Mouse (Mus musculus): ENCODE measurements around the gene Rara.

Gene Rara

GRCm38 (mm10) chr11:98937914-98938694 lies 10.5 kb downstream of the Rara start:
- ATAC-seq (ENCODE audit: low TSS enrichment): no peak

GRCm38 (mm10) chr11:98938701-98939083 lies 11.1 kb downstream of the Rara start:
- no peak for ATAC-seq (ENCODE audit: low TSS enrichment)

DNA sequence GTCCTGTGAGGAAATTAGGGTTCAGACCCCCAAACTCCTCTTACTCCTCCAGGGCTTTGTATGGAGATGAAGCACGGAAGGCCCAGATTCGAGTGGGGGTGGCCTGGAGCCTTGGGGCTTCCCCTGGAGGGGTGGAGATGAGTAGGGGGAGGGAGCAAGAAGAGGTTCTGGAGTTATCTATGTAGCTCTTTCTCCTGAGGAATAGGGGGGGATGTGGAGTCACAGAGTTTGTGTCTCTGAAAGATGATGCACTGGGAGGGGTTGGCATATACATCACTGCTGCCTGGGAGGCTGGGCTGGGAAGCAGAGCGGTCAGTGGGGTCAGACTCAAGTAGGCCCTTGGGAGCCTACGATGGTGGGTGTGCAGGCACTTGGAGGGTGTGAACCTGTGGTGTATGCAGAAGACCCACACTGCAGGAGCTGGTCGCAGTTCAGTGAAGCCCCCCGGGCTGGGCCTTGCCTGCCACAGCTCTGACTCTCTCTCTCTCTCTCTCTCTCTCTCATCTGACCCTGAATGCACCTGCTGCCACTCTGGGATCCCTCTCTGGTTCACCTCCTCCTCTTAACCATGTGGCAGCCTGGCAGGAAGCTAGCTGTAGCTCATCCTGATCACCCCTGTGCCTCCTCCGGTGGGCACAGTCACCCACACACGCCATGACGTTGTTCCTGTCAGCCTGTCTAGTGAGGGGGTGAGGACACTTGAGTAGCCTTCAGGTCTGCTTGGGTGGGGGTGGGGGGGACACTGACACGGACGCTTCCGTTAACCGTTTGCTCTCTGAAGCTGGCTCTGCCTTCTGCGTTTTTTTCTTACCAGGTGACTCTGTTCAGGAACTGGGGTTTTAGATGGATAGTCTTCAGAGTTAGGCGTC lies 11.7 kb downstream of the Rara start:
- ATAC-seq (ENCODE audit: low TSS enrichment): no peak

DNA sequence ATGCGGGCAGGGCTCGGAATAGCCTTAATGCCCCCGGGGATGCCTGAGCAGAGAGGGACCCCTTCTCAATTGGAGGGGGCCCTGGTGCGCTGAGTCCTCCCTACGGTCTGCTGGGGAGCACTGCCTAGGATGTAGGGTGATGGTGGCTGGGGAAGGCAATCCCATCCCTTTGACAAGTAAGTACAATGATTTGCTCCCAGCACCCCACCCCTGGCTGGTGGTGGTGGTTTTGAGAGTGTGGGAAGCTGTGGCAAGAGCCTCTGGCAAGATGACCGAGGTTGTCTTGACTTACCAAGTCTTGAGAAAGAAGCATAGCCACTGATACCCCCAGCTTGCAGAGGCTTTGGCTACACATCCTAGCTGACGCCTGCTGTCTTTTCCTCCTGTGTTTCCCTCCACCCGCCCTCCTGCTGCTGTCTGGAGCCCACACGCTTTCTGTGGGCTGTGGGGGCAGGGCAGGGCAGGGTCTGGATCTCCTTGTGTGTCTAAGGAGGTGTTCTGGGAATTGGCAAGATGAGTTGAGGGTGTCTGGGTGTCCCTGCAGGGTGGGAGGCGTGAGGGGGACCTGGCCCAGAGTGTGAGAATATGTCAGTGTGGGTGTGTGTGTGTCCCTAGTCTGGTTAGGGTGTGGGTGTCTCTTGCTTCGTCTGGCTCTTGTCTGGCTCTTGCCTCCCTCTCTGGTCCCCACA lies 12.5 kb downstream of the Rara start:
- ATAC-seq (ENCODE audit: low TSS enrichment): peak; percentile 28; the same call in 1 of the 2 replicates

DNA sequence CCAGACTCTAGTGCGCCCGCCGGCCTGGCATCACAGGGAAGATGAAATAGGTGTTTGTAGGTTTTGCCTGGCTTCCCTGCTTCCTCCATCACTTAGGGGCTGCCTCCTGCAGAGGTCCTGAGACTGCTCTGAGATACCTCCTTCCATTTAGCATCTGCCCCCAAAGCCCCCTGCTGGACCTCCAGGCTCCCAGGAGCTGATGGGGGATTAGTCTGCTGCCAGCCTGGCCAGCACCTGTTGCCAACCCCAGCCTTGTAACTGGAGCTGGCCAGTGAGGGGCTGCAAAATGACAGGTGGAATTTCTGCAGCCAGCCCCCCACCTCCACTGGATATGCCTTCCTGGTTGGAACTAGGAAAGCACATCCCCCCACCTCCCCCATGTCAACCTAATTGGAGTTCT lies 13.2 kb downstream of the Rara start:
- ATAC-seq (ENCODE audit: low TSS enrichment): no peak

GRCm38 (mm10) chr11:98941341-98941825 lies 13.8 kb downstream of the Rara start:
- ATAC-seq (ENCODE audit: low TSS enrichment): no peak; the same call in 1 of the 2 replicates

- 0 out of 2 replicates have a peak, but pooled peaks have one; percentile 17 for ATAC-seq (ENCODE audit: low TSS enrichment)
Observed at GRCm38 (mm10) chr11:98941826-98942550, 14.4 kb downstream of the Rara start.

- ATAC-seq (ENCODE audit: low TSS enrichment): 0 out of 2 replicates have a peak, but pooled peaks have one; percentile 14
Observed at GRCm38 (mm10) chr11:98942555-98942922, 14.9 kb downstream of the Rara start.

DNA sequence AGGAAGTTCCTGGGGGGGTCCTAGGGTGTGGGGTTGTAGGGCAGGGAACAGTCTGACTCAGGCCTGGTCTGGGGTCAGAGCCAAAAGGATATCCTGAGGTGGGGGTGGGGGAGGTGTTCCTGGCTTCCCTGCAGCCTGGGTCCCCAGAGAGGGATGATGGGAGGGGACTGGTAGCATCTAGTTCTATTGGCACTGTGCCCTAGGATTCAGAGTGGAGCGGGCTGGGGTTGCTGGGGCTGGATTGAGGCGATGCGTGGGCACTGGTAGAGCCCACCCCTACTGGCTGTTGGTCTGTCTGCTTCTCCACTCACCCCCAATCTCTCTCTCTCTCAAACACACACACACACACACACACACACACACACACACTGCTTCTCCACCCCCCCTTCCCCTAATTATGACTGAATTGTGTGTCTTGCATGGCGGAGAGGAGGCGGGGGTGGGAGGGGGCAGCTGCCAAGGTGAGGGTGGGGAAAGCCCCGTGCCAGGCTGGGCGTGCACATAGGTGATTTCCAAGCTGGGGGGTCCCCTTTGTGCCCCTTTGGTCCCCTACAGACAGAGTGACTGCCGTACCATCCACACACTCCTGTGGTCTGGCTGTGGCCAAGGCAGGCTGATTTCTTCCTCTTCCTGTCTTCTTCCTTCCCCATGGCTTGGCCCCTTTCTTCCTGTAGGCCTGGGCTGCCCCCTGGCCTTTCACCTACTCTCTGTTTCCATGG lies 15.5 kb downstream of the Rara start:
- ATAC-seq (ENCODE audit: low TSS enrichment): no peak

DNA sequence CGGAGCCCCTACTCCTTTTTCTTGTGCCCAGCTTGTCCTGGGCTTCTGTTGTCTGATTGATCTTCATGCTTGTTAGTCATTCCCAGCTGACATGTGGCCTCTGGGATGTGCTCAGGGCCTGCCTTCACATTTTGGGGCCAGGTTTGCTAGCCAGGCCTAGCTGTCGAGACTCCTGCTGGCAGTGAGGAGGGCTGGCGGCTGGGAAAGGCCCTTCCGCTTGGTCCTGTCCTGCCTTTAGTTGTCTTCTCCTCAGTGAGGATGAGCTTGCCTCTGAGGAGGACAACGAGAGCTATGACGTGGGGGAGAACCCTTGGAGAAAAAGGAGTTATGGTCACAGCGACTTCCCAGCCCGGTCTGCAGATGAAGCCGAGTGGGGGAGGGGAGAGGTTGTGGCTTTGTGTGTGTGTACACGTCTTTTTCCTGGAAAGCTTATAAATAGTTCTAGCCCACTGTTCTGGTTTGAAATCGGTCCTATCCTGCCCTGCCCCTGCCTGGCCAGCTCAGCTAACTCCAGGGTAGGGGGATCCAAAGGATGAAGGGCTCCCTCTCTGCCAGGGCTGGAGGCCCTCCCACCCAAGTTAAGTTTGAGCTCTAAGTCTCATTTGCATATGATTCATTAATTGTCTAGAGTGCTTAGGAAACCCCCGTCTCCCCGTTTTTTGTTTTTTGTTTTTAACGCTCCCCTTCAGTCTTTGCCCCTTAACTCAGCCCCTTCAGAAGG lies 16.3 kb downstream of the Rara start:
- ATAC-seq (ENCODE audit: low TSS enrichment): no peak

GRCm38 (mm10) chr11:98944897-98945604 lies 17.4 kb downstream of the Rara start:
- no peak for ATAC-seq (ENCODE audit: low TSS enrichment)

DNA sequence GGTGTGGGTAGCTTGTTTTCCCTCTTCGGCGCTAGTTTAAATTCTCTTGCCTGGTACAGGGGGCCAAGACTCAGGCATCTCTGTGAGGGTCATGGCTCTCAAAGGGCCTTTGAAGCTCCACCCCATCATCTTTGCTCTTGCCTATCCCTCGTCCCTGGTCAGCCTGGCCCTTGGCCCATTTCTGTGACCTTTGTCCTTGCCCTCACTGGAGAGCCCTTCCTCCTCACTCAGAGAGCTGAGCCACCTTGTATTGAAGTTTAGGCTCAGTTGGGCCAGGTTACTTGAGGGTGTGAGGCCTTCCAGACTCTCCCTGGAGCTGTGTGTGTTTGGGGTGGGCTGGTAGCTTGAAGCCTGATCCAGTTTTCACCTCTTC lies 18.0 kb downstream of the Rara start:
- no peak for ATAC-seq (ENCODE audit: low TSS enrichment)

DNA sequence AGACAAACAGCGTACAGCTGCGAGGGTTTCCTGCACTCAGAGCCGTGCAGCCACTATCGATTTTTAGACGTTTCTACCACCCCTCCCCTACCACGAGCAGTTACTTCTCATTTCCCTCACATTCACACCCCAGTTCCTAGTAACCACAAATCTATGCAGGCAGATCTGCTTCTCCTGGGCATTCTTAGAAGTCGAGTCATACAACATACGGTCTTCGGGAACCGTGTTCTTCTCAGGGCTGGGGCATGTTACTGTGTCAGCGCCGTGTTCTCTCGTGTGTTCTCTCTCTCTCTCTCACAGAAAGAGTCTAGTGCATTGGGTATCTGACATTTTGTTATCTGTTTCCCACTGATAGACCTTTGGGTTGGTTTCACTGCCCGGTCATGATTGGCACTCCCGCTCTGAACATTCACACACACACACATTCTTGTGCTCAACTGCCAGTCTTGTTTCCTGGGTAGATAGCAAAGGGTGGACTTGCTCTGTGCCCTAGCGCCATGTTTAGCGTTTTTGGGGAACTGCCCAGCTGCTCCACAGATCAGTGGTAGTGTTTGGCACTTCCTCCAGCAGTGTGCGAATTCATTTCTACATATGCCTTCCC lies 20.5 kb downstream of the Rara start:
- ATAC-seq (ENCODE audit: low TSS enrichment): no peak

GRCm38 (mm10) chr11:98949242-98949957 lies 21.8 kb downstream of the Rara start:
- ATAC-seq (ENCODE audit: low TSS enrichment): no peak

DNA sequence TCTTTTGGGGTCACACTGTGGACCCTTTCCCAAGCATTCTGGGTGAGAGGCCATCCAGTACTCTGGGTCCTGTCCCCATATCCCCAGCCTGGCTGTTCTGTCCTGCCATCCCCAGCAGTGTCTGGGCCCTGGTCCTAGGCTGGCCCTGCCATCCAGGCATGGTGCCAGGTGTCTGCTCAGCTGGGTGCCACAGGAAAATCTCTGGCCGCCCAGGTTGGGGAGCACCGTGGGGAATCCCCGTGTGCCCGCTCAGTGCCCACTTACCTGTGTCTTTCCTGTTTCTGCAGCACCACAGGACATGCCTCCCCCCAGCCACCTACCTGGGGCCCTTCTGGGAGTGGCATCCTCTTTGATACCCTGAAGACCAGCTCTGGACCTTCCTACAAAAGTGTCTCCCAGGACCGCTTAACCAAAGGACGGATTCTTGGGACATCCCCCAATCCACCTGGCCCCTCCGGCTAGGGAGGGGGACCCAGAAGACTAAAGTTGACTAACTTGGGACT lies 22.4 kb downstream of the Rara start:
- ATAC-seq (ENCODE audit: low TSS enrichment): no peak

GRCm38 (mm10) chr11:98950484-98950883 lies 22.9 kb downstream of the Rara start:
- ATAC-seq (ENCODE audit: low TSS enrichment): no peak

GRCm38 (mm10) chr11:98951026-98951906 lies 23.6 kb downstream of the Rara start:
- ATAC-seq (ENCODE audit: low TSS enrichment): 0 out of 2 replicates have a peak, but pooled peaks have one; percentile 31
